ENCODE assay signal across 10 mouse cellular contexts in genomic region chr6:34087701-34088100, GRCm38 (mm10). TPM values are rescaled to one million over a fixed set of nuclear protein-coding genes. Genes with fewer than 3 reads are reported as not detected.
"Had no signal": no experiment of that assay in that cellular context is flagged by ENCODE, and none has a peak within 500 bp of the region (broad histone marks: within the 10 kb centered on the region; RNA-seq: fewer than 3 reads in every experiment).

No protein-coding gene starts in this region.

- DNase-seq: kidney, adult 2 months; kidney, postnatal 25 days; layer of hippocampus, adult 9-11 months; liver, embryonic 13.5 days; lung, adult 2 months; lung, postnatal 36 days; thymus, postnatal 25 days had no signal

RNA-seq across cellular contexts. Expression of gene Lrguk, which starts 58.5 kb away (rescaled TPM):
- total RNA-seq: monocyte, adult 5-6 weeks; neutrophil, adult 5-6 weeks had no signal
- polyA plus RNA-seq: liver, adult 2 months had no signal
